Mouse (Mus musculus) embryonic facial prominence, embryonic 11.5 days (tissue): ENCODE data around the gene Rhbdl1. TPM values are rescaled to one million over a fixed set of nuclear protein-coding genes. Genes with fewer than 3 reads are reported as not detected.

Experiments used
- ATAC-seq: fragments of 200-750 bp; cut with Nextera tagmentation; replicated peaks from 2 replicates; pipeline ENCODE4 v1.8.0; 2017; ENCODE audit warnings: low read depth; ENCODE audit not compliant: insufficient number of reproducible peaks, low FRiP score, low TSS enrichment
- DNase-seq: peaks from one replicate; pipeline ENCODE4 v3.0.0-alpha.2; 2015; ENCODE audit warnings: low spot score
- H3K27ac ChIP-seq: fragments of 300-500 bp; sonication (generic); replicated peaks from 2 replicates; pipeline ENCODE4 v1.5.1; 2014; ENCODE audit warnings: mild to moderate bottlenecking, low read depth, low read length, control low read depth
- H3K27me3 ChIP-seq: fragments of 300-500 bp; sonication (generic); 2 replicates; pipeline ENCODE4 v1.6.1; 2014; ENCODE audit warnings: mild to moderate bottlenecking, low read length, moderate library complexity, mixed read lengths; ENCODE audit not compliant: control insufficient read depth, insufficient read depth
- H3K36me3 ChIP-seq: fragments of 300-500 bp; sonication (generic); replicated peaks from 2 replicates; pipeline ENCODE4 v1.6.1; 2014; ENCODE audit warnings: low read depth, mild to moderate bottlenecking, low read length, moderate library complexity, mixed read lengths; ENCODE audit not compliant: control insufficient read depth, insufficient read depth
- H3K4me1 ChIP-seq: fragments of 300-500 bp; sonication (generic); 2 replicates; pipeline ENCODE4 v1.6.1; 2014; ENCODE audit warnings: low read length, mixed read lengths; ENCODE audit not compliant: control insufficient read depth, insufficient read depth
- H3K4me2 ChIP-seq: fragments of 300-500 bp; sonication (generic); 2 replicates; pipeline ENCODE4 v1.6.1; 2014; ENCODE audit warnings: low read depth, mild to moderate bottlenecking, control low read depth, low read length, moderate library complexity
- H3K4me3 ChIP-seq: fragments of 300-500 bp; sonication (generic); 2 replicates; pipeline ENCODE4 v1.5.1; 2014; ENCODE audit warnings: low read depth, low read length, control low read depth
- H3K9ac ChIP-seq: fragments of 300-500 bp; sonication (generic); replicated peaks from 2 replicates; pipeline ENCODE4 v1.6.1; 2014; ENCODE audit warnings: mild to moderate bottlenecking, control low read depth, low read length
- H3K9me3 ChIP-seq: fragments of 300-500 bp; sonication (generic); replicated peaks from 2 replicates; pipeline ENCODE4 v1.6.1; 2016; ENCODE audit warnings: mild to moderate bottlenecking, low read length, inconsistent platforms, mixed read lengths; ENCODE audit not compliant: control insufficient read depth
- WGBS: fragments of 180-500 bp; shearing (Covaris S2); extraction: QIAGEN DNeasy Blood & Tissue Kit; methylation state at CpG from one replicate; pipeline ENCODE4 v1.1.7; 2014; 5-methylcytosine and 5-hydroxymethylcytosine counted together
- polyA plus RNA-seq: library from polyadenylated mRNA; unstranded; fragments of >200 nt; fragmentation: Nextera tagmentation; extraction: Ambion mirVana; gene quantifications from 2 replicates; pipeline ENCODE4 v1.2.1, GENCODE M21; 2014

Gene Rhbdl1
- polyA plus RNA-seq, 1 experiment from 2014 or later, result 1.5 TPM

DNA sequence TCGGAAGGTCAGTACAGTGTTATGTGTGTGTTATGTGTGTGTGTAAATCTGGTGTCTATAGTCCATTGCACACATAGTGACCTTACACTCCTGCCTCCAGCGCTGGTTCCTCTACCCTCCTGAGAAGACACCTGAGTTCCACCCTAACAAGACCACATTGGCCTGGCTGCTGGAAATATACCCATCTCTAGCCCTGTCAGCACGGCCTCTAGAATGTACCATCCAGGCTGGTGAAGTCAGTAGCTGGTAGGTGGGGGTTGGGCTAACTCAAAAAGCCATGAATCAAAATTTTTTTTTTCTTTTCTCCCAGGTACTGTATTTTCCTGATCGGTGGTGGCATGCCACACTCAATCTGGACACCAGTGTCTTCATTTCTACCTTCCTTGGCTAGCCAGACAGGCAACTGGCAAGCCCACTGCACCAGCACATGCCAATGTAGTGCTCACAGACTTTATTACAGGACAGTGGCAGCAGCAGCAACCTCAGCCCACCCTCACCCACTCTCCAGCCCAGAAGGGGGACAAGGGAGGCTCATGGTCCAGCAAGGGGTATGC is 6.8 kb downstream of the Rhbdl1 start:
- H3K27me3 ChIP-seq, result no peaks in the 10 kb centered on the region
- ATAC-seq, result no peak
- no peak overlapping the region for H3K27ac ChIP-seq
- no peak overlapping the region for H3K9ac ChIP-seq
- H3K4me2 ChIP-seq, result peak overlapping the region; percentile 42; the same call in 1 of the 2 replicates
- H3K36me3 ChIP-seq, result peaks cover 2% of the 10 kb centered on the region
- 89% methylated on average over 4 of the region's 4 CpGs for WGBS
- H3K4me3 ChIP-seq, result no peak overlapping the region
- no peak for DNase-seq
- no peaks in the 10 kb centered on the region for H3K9me3 ChIP-seq
- peaks cover 23% of the 10 kb centered on the region for H3K4me1 ChIP-seq

DNA sequence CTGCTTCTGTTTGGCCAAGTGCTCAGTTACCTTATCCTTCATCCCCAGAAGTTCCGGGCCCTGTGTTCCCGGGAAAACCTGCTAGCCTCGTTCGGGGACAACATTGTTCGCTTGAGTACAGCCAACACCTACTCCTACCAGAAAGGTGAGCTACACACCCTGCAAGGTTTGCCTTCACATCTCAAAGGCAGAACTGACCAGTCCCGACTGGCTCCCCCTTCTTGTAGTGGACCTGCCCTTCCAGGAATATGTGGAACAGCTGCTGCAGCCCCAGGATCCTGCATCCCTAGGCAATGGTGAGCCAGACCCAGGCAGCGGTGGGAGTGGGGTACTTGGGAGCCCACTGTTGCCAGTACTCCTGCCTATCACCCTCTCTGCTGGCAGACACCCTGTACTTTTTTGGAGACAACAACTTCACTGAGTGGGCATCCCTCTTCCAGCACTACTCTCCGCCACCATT is 7.5 kb downstream of the Rhbdl1 start:
- Histone ChIP-seq H3K4me3 (peak overlapping the region; percentile 53), H3K4me2 (peak overlapping the region; percentile 42), H3K9ac (peak overlapping the region; percentile 80), H3K36me3 (no peaks in the 10 kb centered on the region; the same call in none of the 2 replicates), H3K27me3 (no peaks in the 10 kb centered on the region), H3K9me3 (no peaks in the 10 kb centered on the region), H3K27ac (no peak overlapping the region), H3K4me1 (peaks cover 20% of the 10 kb centered on the region)
- WGBS, result 39% methylated on average over 8 of the region's 8 CpGs
- no peak for ATAC-seq
- DNase-seq, result no peak

DNA sequence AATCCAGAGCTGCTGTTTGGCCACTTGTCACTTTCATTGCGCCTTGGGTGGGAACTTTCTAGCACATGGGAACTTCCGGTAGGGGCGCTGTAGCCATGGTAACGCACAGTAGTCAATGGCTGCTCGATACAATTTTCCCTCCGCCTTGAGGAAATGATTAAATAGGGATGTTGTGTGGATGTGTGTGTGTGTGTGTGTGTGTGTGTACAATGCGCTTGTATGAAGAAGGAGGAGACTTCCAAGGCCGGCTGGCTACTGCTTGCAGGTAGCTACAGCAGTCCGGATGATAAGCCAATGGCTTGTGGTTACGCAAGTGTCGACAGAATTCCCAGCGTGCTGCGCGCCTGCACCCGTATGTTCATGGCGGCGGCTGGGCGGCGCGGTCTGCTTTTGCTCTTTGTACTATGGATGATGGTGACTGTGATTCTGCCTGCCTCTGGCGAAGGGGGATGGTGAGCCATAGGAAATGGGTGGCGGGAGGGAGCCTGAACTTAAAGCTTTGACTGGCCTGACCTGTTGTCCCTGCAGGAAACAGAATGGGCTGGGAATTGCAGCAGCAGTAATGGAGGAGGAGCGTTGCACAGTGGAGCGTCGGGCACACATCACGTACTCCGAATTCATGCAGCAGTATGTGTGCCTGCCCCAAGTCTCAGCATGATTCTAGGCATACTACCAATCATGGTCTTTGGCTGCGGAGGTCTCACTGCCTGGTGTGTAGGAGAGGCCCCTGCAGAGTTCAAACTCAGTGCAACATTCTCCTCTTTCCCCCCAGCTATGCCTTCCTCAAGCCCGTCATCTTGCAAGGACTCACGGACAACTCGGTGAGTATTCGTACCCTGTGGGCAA is 8.2 kb downstream of the Rhbdl1 start, which contains the start of gene Jmjd8:
Gene Jmjd8, plus strand, starts transcription at position 156 of the 846 bp plus-strand sequence.
- Histone ChIP-seq H3K4me3 (peak within 1 kb of the TSS; percentile 53), H3K27me3 (no peaks in the 10 kb centered on the region), H3K9me3 (no peaks in the 10 kb centered on the region), H3K9ac (peak within 1 kb of the TSS; percentile 80), H3K4me2 (peak within 1 kb of the TSS; percentile 42), H3K27ac (peak within 1 kb of the TSS; percentile 68), H3K4me1 (peaks cover 20% of the 10 kb centered on the region), H3K36me3 (no peaks in the 10 kb centered on the region; the same call in none of the 2 replicates)
- peak; percentile 20; the same call in 1 of the 2 replicates for ATAC-seq
- DNase-seq, result peak; percentile 84
- 1% methylated on average over 32 of the region's 32 CpGs for WGBS

DNA sequence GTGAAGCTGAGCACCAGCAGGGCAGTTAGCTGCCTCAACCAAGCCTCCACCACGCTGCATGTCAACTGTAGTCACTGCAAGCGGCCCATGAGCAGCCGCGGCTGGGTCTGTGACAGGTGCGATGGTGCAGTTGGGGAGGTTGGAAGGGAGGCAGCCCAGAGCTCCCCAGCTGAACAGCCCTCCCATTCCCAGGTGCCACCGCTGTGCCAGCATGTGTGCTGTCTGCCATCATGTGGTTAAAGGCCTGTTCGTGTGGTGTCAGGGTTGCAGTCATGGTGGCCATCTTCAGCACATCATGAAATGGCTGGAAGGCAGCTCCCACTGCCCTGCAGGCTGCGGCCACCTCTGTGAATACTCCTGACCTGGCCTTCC is 8.9 kb downstream of the Rhbdl1 start:
- no peaks in the 10 kb centered on the region for H3K9me3 ChIP-seq
- no peaks in the 10 kb centered on the region; the same call in none of the 2 replicates for H3K36me3 ChIP-seq
- H3K4me1 ChIP-seq, result peaks cover 18% of the 10 kb centered on the region
- peak overlapping the region; percentile 80; the same call in 1 of the 2 replicates for H3K9ac ChIP-seq
- no peaks in the 10 kb centered on the region for H3K27me3 ChIP-seq
- ATAC-seq (no peak), DNase-seq (no peak)
- no peak overlapping the region for H3K27ac ChIP-seq
- 84% methylated on average over 8 of the region's 8 CpGs for WGBS
- no peak overlapping the region for H3K4me3 ChIP-seq
- H3K4me2 ChIP-seq, result peak overlapping the region; percentile 42

DNA sequence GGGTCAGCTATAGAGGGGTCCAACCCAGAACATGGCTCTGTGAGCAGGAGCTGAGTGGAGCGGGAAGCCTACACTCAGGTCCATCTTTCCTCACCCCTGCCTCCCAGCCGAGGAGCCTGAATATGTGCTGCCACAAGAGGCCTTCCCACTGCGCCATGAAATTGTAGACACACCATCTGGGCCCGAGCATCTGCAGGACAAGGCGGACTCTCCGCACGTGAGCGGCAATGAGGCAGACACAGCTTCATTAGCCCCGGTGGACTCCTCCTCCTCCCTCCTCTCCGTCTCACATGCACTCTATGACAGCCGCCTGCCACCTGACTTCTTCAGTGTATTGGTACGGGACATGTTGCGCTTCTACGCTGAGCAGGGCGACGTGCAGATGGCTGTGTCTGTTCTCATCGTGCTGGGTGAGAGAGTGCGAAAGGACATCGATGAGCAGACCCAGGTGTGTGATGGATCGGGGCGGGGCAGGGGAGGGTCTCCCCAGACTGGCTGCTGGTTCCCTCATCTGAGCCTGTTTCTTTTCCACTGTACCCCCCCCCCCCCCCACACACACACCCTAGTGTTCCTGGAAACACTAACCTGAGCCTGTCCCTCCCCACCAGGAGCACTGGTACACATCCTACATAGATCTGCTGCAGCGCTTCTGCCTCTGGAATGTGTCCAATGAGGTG is 9.4 kb downstream of the Rhbdl1 start:
- DNase-seq (no peak), ATAC-seq (no peak)
- Histone ChIP-seq H3K4me2 (no peak overlapping the region), H3K27ac (no peak overlapping the region), H3K4me3 (no peak overlapping the region), H3K36me3 (no peaks in the 10 kb centered on the region; the same call in none of the 2 replicates), H3K9ac (no peak overlapping the region), H3K27me3 (no peaks in the 10 kb centered on the region), H3K9me3 (no peaks in the 10 kb centered on the region), H3K4me1 (peaks cover 18% of the 10 kb centered on the region)
- 95% methylated on average over 22 of the region's 22 CpGs for WGBS

DNA sequence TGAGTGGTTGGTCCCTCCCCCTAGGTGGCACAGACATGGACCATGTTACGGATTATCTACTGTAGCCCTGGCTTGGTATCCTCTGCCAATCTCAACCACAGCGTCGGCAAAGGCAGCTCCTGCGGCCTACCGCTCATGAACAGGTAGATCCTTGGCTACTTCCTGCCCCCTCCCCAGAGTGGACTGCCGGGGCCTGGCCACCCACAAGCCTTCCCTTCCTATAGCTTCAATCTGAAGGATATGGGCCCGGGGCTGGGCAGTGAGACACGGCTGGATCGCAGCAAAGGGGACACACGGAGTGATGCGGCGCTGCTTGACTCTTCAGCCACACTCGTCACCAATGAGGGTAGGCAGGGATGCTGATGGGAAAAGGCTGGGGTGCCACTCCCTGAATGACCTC is 10.1 kb downstream of the Rhbdl1 start:
- no peak overlapping the region for H3K9ac ChIP-seq
- WGBS, result 95% methylated on average over 13 of the region's 13 CpGs
- no peak for ATAC-seq

DNA sequence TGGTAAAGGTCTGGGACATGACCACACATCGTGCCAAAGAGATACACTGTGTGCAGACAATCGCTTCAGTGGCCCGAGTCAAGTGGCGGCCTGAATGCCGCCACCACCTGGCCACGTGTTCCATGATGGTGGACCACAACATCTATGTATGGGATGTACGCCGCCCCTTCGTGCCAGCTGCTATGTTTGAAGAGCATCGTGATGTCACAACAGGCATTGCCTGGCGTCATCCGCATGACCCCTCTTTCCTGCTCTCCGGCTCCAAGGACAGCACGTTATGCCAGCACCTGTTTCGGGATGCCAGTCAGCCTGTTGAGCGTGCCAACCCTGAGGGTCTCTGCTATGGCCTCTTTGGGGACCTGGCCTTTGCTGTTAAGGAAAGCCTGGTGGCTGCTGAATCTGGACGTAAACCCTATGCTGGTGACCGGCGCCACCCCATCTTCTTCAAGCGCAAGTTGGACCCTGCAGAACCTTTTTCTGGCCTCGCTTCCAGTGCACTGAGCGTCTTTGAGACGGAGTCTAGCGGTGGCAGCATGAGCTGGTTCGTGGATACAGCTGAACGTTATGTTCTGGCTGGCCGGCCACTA is 11.0 kb downstream of the Rhbdl1 start:
- no peak overlapping the region for H3K27ac ChIP-seq
- no peak overlapping the region for H3K9ac ChIP-seq
- no peak overlapping the region for H3K4me3 ChIP-seq
- no peak for DNase-seq
- H3K9me3 ChIP-seq, result no peaks in the 10 kb centered on the region
- 96% methylated on average over 27 of the region's 27 CpGs for WGBS
- no peaks in the 10 kb centered on the region for H3K27me3 ChIP-seq
- H3K4me1 ChIP-seq, result peaks cover 13% of the 10 kb centered on the region
- no peak overlapping the region for H3K4me2 ChIP-seq
- no peak for ATAC-seq
- no peaks in the 10 kb centered on the region; the same call in none of the 2 replicates for H3K36me3 ChIP-seq

More for the DNA sequence above, 10.1 kb downstream of the Rhbdl1 start:
- H3K9me3 ChIP-seq, result no peaks in the 10 kb centered on the region
- no peaks in the 10 kb centered on the region; the same call in none of the 2 replicates for H3K36me3 ChIP-seq
- no peak for DNase-seq
- no peak overlapping the region for H3K27ac ChIP-seq
- peaks cover 18% of the 10 kb centered on the region for H3K4me1 ChIP-seq
- H3K27me3 ChIP-seq, result no peaks in the 10 kb centered on the region
- no peak overlapping the region for H3K4me2 ChIP-seq
- H3K4me3 ChIP-seq, result no peak overlapping the region
